Mouse (Mus musculus) A20 (cell line): ENCODE results near the gene Map4k1.
A peak's percentile ranks its signal among the peaks of the same experiment; 100 is the strongest.

ENCODE experiments used
- DNase-seq: peaks from one replicate; pipeline ENCODE4 v3.0.0-alpha.2; 2011; ENCODE audit warnings: low read depth, low spot score

Map4k1 gene

DNA sequence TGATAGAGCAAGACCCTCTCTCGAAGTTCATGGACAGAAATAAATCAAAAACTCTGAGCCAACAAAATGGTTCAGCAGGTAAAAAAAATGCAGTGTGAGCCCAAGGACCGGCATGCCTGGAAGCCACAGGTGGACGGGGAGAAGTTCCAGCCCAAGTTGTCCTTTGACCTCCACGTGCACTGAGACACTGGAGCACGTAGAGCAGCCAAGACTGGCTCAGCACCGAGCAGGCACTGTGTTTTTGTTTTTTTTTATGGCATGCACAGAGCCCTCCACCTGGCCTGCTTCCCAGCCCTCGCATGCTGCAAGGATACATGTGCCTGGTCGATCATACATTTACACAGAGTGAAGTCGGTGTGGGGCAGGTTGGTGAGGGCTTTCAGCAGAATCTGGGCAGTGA, 4.3 kb upstream of the Map4k1 start:
- no peak for DNase-seq

DNA sequence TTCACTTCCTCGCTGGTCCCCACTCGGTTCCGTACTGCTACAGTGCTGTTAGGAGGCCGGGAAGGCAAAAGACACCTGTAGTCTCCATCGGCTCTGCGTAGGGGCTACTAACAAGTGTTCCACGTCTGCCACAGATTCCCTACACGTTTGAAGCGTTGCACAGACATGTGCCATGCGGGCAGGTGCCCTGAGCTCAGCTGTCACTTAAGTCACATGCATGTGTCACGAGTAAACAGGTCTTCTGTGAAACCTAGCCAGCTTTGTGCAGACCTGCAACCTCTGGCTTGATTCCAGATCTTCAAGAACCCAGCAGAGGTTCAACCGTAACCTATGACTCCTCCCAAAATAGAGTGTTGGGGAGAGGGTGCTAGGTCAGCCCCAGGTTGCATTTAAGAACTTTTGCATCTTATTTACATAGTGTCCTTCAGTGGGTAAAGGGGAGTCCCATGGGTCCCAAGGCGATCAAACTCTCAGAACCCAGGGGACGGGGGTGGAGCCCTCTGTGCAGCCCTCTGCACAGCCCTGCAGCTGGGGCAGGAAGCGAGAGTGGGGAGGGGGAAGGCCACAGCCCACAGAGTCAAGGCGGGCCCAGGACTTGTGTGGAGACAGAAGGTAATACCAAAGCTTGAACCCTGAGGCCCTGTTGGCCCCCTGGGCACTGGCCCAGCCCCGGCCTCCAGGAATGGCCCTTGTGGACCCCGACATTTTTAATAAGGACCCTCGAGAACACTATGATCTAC, 594 bp downstream of the Map4k1 start:
- DNase-seq = peak; percentile 99

DNA sequence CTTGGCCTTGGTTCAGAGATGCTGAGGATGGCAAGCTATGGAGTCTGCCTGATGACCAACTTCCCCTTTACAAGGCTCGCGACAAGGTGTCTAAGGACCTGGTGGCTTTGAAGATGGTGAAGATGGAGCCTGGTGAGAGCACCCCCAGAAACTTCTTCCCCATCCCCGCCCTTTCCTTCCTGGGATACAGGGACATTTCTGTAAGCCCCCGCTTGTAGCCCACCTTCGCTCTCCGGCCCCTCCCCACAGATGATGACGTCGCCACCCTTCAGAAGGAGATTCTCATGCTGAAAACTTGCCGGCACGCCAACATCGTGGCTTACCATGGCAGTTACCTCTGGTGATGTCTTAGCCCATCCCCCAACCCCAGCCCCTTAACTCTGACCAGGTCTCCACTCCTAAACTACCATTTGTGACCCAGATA, 1.3 kb downstream of the Map4k1 start:
- peak; percentile 82 for DNase-seq

DNA sequence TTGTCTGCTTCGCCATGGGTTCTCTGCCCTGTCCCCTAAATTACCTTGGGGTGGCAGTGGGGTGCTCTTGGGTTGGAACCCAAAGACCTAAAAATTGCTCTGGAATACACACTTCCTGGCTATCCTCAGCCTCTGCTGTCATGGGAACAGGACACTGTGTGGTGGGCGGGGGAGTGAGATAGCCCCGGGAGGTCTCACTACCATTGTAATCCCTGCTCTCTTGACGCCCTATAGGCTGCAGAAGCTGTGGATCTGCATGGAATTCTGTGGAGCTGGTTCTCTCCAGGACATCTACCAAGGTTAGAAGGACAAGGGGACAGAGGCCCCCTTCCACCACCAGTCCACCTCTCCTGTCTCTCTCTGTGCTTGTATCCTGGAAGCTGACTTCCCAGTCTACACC, 2.0 kb downstream of the Map4k1 start:
- DNase-seq = no peak

DNA sequence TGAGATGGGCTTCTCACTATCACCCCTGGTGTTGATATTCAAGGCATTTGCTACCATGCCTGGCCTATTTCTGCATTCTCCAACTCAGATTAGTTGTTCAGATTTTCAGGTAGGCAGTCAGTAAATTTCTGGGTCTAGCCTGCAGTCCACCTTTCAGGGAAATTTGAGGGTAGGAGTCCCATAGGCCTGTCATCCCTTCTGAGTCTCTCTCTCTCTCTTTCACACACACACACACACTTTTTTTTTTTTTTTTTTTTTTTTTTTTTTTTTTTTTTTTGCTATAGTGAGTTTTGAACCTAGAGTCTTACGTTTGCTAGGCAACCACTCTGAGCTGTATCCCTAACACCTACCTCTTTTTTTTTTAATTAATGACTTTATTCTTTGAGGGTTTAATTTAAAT, 2.6 kb downstream of the Map4k1 start:
- no peak for DNase-seq

DNA sequence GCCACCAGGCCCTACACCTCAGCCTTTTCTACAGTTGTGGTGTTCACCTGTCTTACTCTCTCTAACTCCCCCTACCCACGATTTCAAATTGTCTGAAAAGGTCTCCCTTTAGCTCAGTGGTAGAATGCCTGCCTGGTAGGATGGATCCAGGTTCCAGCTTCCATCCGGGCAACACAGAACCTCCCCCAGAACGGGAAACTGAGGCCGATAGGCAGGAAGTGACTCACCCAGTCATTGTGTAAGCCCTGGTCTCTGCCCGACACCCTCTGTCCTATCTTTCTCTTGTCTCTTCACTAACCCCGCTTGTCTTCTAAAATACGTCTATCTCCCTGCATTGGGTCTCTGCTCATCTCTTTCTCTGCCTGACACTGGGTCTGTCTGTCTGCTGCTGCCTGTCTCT, 3.4 kb downstream of the Map4k1 start:
- DNase-seq = no peak

DNA sequence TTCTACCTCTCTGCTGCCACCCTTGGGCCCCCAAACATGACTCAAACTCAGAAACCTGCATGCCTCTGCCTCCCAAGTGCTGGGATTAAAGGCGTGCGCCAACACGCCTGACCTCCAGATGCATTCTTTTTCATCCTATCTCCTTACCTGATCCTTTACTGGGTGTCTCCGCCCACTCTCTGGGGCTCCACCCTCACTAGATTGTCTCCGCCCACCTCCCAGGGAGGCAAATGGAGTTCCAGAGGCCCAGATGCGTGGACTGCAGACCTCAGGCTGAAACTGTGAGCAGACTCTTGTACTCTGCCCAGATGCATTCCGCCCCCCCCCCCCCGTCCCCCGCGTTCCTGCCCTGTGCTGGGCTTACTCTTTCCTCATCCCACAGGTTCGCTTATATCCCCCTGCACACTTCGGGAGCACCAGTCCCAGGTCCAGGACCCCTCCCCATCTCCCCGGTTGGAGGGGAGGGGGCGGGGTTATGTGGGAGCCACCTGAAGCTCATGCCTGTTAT, 9.0 kb downstream of the Map4k1 start:
- DNase-seq = no peak

DNA sequence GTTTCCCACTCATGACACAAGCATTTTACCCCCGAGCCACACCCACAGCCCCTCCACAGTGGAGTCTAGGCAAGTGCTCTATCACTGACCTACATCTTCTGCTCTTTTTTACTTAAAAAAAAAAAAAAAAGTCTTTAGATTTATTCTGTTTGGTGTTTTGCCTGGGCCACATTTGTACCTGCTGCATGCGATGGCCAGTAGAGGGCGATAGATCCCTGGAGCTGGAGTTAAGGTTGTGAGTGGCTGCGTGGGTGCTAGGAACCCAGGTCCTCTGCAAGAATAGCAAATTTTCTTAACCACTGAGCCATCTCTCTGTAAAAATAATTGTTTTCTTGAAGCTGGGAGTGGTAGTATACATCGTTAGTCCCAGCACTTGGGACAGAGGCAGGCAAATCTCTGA, 9.8 kb downstream of the Map4k1 start:
- peak; percentile 56 for DNase-seq

DNA sequence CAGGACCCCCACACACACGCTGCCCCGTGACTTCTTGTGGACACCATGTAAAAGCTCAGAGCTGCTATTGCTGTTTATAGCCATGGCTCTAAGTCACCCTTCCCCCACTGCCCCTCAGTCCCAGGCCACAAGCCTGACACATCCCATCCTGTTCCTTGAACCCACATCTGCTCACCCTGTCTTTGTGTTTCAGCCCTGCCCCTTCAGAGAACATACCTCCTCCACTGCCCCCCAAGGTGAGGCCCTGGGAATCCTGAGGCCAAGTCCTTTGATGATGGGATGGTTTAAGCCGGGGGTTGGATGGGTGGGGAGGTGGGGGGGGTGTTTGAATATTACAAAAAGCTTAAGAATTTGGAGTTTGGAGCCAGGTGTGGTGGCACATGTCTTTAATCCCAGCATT, 11.1 kb downstream of the Map4k1 start:
- DNase-seq = no peak

DNA sequence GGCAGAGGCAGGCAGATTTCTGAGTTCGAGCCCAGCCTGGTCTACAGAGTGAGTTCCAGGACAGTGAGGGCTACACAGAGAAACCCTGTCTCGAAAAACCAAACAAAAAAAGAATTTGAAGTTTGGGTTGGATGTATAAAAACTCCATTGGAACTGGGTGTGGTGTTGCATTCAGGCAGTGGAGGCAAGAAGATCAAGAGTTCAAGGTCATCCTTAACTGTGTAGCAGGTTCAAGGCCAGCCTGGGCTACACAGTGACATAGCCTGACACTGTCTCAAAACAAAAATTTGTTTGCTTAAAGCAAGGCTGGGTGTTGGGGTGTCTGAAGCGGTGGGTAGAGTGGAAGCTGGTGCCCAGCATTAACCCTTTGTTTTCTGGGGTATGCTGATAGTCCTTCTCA, 11.6 kb downstream of the Map4k1 start:
- DNase-seq = no peak

DNA sequence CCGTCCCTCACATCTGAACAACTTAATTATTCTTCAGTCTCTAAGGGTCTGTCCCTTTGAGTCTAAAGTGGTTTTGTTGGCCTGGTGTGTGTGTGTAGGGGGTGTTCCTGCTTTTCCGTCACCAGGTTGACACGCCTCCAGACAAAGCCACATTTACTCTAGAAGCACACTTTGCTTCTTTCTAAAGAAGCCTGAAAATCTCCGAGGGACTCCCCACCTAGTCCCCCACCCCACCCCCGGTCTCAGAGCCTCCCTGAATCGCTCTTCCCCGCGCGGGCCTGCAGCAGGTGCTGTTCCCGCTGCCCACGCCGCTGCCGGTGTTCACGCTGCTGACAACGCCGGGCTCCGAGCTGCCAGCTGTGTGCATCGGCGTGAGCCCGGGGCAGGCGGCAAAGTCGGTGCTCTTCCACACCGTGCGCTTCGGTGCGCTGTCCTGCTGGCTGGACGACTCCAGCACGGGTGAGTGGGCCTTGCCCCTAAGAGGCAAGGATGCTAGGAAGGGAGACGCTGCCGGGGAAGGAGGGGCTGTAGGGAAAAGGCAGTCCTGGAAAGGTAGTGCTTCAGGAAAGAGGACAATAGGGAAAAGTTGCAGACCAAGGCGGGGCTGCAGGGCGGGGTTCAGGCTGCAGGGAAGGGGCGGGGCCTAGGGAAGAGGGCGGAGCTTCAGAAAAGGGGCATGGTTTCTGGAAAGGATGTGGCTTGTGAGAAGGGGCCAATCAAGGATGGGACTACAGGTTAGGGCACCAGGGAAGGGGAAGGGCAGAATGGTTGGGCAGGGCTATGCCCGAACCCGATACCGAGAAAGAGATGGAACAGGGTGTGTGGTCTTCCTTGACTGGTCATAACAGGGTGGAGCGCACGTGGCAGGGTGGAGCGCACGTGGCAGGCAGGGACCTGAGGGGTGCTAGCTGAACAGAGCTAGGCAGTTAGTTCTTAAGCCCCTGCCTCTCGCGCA, 19.1 kb downstream of the Map4k1 start:
- no peak for DNase-seq

DNA sequence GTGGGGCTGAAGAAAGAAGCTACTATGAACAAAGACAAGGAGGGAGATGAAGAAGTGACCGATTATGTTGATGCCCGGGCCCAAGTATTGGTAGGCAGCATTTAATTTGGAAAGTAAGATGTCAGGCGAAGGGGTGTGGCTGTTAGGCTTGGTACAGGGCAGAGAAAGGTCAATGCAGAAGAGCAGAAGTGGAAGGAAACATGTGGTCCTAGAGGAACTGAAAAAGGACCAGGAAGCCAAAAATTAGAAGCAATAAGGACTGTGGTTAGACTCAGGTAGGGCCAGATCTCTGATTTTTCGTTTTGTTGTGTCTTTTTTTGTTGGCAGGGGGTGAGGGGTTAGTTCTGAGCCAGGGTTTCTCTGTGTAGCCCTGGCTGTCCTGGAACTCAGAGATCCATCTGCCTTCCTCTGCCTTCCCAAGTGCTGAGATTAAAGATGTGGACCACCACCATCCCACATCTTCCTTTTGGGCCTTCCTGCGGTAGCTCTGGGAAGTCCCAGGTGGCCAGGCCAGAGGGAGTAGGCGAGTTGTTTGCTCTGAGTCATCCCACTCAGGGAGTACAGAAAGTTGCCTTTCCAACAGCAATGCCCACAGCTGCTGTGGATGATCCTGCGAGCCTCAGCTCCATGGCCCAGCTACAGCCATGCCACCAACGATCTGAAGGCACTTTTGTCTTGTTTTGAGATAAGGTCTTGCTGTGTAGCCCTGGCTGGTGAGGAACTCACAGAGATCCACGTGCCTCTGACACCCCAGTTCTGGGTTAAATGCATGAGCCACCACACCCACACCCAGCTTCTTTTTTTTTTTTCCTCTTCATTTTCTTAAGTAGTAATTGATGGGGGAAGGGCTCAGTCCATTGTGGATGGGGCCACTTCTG, 25.6 kb downstream of the Map4k1 start:
- peak; percentile 81 for DNase-seq

DNA sequence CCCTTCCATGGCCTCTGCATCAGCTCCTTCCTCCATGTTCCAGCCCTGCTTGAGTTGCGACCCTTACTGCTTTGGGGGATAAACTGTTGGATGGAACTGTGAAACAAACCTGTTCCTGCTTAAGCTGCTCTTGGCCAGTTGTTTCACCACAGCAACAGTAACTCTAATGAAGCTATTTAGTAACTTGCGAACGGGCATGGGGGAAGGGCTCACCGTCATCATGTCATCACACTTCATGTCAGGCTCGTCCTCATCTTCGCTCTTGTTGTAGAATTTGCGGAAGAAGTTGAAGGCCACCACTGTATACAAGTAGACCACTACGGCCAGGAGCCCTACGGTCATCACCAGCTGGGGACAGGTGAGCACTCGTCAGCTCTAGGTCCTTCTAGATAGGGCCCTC, 26.3 kb downstream of the Map4k1 start:
- DNase-seq = peak; percentile 52

DNA sequence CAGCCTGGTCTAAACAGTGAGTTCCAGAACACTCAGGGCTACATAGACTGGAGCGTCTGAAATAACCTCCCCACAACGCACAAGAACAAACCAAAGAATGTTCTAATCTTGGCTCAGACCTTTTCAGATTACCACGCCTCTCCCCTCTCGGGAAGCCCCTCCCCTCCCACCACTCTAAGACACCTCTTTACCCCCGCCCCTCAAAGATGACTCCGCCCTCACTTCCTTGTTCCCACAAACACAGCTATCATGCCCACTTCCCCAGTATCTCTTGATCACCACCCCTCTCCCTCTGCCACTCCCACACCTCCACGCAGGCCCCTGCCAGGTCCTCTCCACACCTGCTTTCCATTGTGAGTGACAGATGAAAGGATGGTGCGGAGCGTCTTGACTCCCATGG, 26.9 kb downstream of the Map4k1 start:
- peak; percentile 86 for DNase-seq

DNA sequence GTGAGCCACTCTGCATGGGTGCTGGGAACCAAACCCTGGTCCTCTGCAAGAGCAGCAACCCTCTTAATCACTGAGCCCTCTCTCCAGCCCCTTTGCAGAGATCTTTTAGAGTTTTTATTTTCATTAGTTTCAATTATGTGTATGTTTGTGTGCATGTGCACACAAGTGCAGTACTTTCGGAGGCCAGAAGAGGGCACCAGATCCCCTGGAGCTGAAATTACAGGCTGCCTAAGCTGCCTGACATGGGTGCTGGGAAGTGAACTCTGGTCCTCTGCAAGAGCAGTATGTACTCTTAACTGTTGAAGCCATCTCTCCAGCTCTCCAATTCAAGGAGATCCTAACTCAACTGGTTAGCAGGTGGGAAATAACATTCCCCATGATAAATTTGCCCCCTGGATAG, 33.1 kb downstream of the Map4k1 start:
- DNase-seq = no peak

DNA sequence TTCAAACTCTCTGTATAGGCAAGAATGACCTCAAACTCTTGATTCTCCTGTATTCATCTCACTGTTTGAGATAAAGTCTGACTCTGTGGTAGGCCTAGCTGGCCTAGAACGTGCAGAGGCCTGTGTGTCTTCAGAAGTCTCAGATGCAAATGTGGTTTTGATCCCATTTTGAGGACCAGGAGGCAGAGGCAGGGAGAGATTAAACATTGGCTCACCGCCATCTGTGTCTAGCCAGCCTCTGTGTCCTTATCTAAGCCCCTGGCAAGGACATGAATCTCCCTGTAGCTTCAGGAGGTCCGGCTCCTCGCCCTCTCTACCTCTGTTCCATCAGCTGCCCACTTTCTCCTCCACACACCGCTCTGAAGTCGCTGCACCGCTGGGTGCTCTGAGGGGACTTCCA, 34.6 kb downstream of the Map4k1 start:
- DNase-seq = no peak

DNA sequence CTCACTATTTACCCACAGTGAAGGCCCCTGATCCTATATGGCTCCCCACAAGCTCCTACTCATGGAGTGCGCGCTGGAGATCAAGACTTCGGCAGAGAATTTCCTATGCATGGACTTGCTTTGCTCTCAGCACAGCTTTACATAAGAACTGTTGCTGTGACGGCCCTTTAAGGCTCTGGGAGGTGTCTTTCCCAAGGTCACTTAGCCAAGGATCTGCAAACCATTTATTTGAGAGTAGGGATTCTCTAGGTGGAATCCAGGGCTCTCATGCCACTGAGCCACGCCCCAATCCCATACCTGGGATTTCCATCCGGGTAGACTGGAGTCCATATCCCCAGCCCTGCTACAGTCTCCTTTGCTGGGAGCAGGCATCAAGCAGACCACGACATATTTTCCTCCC, 35.4 kb downstream of the Map4k1 start:
- DNase-seq = no peak

DNA sequence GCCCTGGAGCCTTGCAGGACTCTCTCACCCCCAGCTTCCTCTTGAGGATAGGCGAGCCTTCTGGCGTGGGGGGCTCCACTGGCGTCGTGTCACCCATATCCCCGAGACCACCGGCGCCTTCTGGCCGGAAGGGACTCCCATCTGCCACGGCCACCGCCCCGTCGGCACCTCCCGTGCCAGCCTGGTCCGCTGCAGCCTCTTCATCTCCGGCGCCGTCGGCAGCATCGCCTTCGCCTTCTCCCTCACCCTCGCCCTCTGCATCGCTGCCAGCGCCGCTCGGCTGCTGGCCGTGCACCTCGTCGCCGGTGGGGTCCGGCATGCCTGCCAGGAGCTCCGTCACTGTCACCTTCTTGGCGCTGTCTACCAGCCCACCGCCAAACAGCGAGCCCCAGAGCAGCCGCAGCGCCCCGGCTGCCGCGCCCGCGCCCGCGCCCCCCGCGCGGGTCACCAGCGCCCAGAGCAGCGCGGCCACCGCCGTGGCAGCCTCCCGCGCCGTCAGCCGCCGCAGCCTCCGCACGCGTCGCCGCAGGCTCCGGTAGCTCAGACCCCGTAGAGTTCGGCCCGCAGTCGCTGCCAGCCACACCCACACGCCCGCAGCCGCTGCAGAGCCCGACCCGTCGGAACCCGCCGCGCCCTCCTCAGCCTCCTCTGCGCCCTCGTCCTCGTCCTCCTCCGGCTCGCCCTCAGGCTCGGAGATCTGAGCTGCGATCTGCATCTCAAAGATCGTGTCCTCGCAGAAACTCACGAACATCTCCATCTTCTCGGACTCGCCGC, 37.8 kb downstream of the Map4k1 start:
- DNase-seq = no peak

DNA sequence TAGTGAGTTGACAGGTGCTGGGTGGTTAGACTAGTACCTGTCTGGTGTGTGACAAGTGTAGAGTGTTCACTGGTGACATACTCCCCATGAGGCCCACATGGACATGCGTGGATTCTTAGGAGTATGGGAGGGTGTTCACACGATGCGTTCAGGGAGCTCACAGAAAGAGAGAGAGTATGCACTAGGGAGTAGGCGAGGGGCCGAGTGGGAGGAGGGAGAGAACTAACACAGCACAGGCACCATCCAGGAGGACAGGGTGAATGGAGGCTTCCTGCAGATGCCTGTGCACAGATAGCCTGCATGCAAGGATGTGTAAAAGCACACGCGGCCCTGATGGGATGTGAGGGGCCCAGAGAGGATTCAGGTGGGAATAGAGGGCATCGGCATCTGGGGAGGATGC, 40.6 kb downstream of the Map4k1 start:
- no peak for DNase-seq

DNA sequence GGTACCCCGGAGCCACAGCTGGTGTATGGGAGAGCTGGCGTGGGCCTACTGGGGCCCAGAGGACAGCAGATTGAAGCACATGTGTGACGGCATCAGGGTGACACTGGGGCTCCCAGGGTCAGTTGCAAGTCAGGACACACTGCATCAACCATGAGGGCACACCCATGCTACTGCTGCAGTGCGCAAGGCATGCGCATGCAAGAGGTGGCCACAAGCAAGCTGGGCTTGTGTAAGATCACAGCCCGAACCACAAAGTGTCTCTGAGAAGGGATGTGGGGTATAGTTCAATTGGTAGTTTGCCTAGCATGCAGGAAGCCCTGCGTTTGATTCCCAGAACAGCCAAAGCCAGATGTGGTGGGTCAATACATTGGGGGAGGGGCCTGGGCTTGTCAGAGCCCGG, 41.7 kb downstream of the Map4k1 start:
- no peak for DNase-seq

DNA sequence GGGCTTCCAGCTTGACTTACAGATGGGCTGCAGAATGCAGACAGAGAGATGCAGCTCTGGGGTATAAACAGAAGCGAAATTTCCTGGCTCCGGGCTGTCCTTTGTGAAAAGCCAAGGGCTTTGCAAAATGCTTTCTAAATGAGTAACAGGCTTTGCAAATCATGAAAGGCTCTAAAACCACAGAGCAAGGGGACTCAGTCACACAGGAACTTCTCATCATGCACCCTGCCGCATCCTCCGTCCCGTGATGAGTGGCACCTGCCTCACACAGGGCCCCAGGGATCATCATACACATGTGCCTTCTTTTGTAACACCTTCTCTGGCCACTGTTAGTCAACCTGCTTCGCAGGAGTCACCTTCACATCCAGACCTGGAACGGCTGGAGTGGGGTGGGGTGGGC, 43.7 kb downstream of the Map4k1 start:
- peak; percentile 78 for DNase-seq
